Mouse (Mus musculus) gastrocnemius, postnatal 36 days (tissue): ENCODE data around the gene Gli2. TPM values are rescaled to one million over a fixed set of nuclear protein-coding genes. Genes with fewer than 3 reads are reported as not detected.
A peak's percentile ranks its signal among the peaks of the same experiment; 100 is the strongest.

Experiments
- DNase-seq, 2 experiments: peaks; one replicate each; pipeline ENCODE4 v3.0.0; 2022
- intact Hi-C: fragments of 180-260 bp; cut with DNase I; formaldehyde crosslinking; loops from one replicate; pipeline ENCODE4 v1.15.1; 2025
- total RNA-seq, 2 experiments: library from RNA; stranded (reverse); gene quantifications; 2 replicates each; pipeline ENCODE4 v1.2.3; 2021

Gli2 gene
- total RNA-seq, 2 experiments from 2014 or later = 1.1 to 2.0 TPM

- intact Hi-C loops = no loop called here
- no peak for DNase-seq
These were observed 38.3 kb downstream of the Gli2 start for GRCm38 (mm10) chr1:119015108-119015507.

GRCm38 (mm10) chr1:119008949-119009348, 44.5 kb downstream of the Gli2 start:
- no peak for DNase-seq
- intact Hi-C loops = no loop called here

- intact Hi-C loops = loop anchor here (5.0 kb wide), 1 partner anchor 48 kb away; the partner anchor contains the start of gene Gli2
- DNase-seq = no peak
These were observed 49.5 kb downstream of the Gli2 start for GRCm38 (mm10) chr1:119003852-119004398.

- intact Hi-C loops = loop anchor here (5.0 kb wide), 1 partner anchor 51 kb away; the partner anchor contains the start of gene Gli2
- DNase-seq = peak; percentile 35 to 63
These were observed 51.9 kb downstream of the Gli2 start for GRCm38 (mm10) chr1:119001454-119002034.

- intact Hi-C loops = no loop called here
- DNase-seq = no peak
These were observed 58.8 kb downstream of the Gli2 start for GRCm38 (mm10) chr1:118994482-118995105.

GRCm38 (mm10) chr1:118993775-118994174, 59.6 kb downstream of the Gli2 start:
- intact Hi-C loops = no loop called here

GRCm38 (mm10) chr1:118988331-118988730, 65.1 kb downstream of the Gli2 start:
- DNase-seq = no peak
- intact Hi-C loops = no loop called here

More at GRCm38 (mm10) chr1:118993775-118994174, 59.6 kb downstream of the Gli2 start:
- DNase-seq = no peak

GRCm38 (mm10) chr1:118987538-118987937, 65.9 kb downstream of the Gli2 start:
- no peak for DNase-seq
- intact Hi-C loops = no loop called here

- DNase-seq = no peak
- intact Hi-C loops = no loop called here
These were observed 70.0 kb downstream of the Gli2 start for GRCm38 (mm10) chr1:118983389-118983788.

- intact Hi-C loops = no loop called here
- no peak for DNase-seq
These were observed 70.6 kb downstream of the Gli2 start for GRCm38 (mm10) chr1:118982805-118983211.

- DNase-seq = peak; percentile 69 to 72
- intact Hi-C loops = no loop called here
These were observed 71.2 kb downstream of the Gli2 start for GRCm38 (mm10) chr1:118981943-118982804.

GRCm38 (mm10) chr1:118980636-118981035, 72.8 kb downstream of the Gli2 start:
- peak in 1 of 2 experiments; percentile 19 for DNase-seq
- intact Hi-C loops = no loop called here

GRCm38 (mm10) chr1:118976596-118976995, 76.8 kb downstream of the Gli2 start:
- intact Hi-C loops = no loop called here
- peak; percentile 67 to 85 for DNase-seq

- intact Hi-C loops = no loop called here
- no peak for DNase-seq
These were observed 78.0 kb downstream of the Gli2 start for GRCm38 (mm10) chr1:118975376-118975775.

GRCm38 (mm10) chr1:118970068-118970467, 83.4 kb downstream of the Gli2 start:
- no peak for DNase-seq
- intact Hi-C loops = no loop called here

- intact Hi-C loops = no loop called here
These were observed 84.0 kb downstream of the Gli2 start for GRCm38 (mm10) chr1:118969409-118969808.

GRCm38 (mm10) chr1:118968661-118969179, 84.7 kb downstream of the Gli2 start:
- intact Hi-C loops = no loop called here
- no peak for DNase-seq

More at GRCm38 (mm10) chr1:118969409-118969808, 84.0 kb downstream of the Gli2 start:
- DNase-seq = no peak

- no peak for DNase-seq
- intact Hi-C loops = no loop called here
These were observed 85.4 kb downstream of the Gli2 start for GRCm38 (mm10) chr1:118967976-118968375.

- intact Hi-C loops = no loop called here
- DNase-seq = no peak
These were observed 86.1 kb downstream of the Gli2 start for GRCm38 (mm10) chr1:118967281-118967680.

- no peak for DNase-seq
- intact Hi-C loops = no loop called here
These were observed 94.8 kb downstream of the Gli2 start for GRCm38 (mm10) chr1:118958644-118959043.

GRCm38 (mm10) chr1:118955791-118956190, 97.6 kb downstream of the Gli2 start:
- intact Hi-C loops = no loop called here
- DNase-seq = no peak
